In genomic region chr2:29546571-29546970, GRCm38 (mm10) we compare ENCODE assay signal across 11 mouse cellular contexts.
DNase-seq lines count a peak whose midpoint lies in the region; ATAC-seq lines count a peak whose summit lies in the region.
"Had no signal": no experiment of that assay in that cellular context is flagged by ENCODE, and none has a peak within 500 bp of the region (broad histone marks: within the 10 kb centered on the region; RNA-seq: fewer than 3 reads in every experiment).

No protein-coding gene starts in this region.

- no peak for ATAC-seq in kidney, embryonic 15.5 days (replicated peaks; ENCODE audit: low FRiP score)

- 0 out of 2 replicates have a peak, but pooled peaks cover 5% of the 10 kb centered on the region for H3K27me3 ChIP-seq in kidney, embryonic 15.5 days
- H3K27me3 ChIP-seq: liver, embryonic 13.5 days had no signal

- DNase-seq in adrenal gland, postnatal 25 days: peak; percentile 16
- DNase-seq in adrenal gland, postnatal 4 days (ENCODE audit: low spot score in 2 of 2): no peak
- DNase-seq in kidney, adult 11 months: no peak
- peak; percentile 63 for DNase-seq in kidney, postnatal 10 days
- peak; percentile 31 for DNase-seq in neural tube, embryonic 10.5 days (ENCODE audit: extremely low spot score, low spot score)
- no peak for DNase-seq in left cerebral cortex, adult 8-10 months (ENCODE audit: low spot score in 2 of 2)
- no peak for DNase-seq in right cerebral cortex, postnatal 10 days (ENCODE audit: low spot score in 2 of 2)
- DNase-seq: cerebellum, postnatal 14 days; gastrocnemius, postnatal 10 days; liver, embryonic 13.5 days had no signal

- 10% methylated on average over 12 of the region's 12 CpGs for WGBS in kidney, embryonic 15.5 days

- H3K4me2 ChIP-seq in kidney, embryonic 15.5 days: peak overlapping the region; percentile 41
- H3K4me2 ChIP-seq: liver, embryonic 13.5 days had no signal

- H3K9me3 ChIP-seq in kidney, embryonic 15.5 days (replicated peaks): no peaks in the 10 kb centered on the region
- H3K9me3 ChIP-seq: liver, embryonic 13.5 days had no signal

- H3K4me1 ChIP-seq in kidney, embryonic 15.5 days: peaks cover 11% of the 10 kb centered on the region
- H3K4me1 ChIP-seq: liver, embryonic 13.5 days had no signal

- H3K27ac ChIP-seq in kidney, embryonic 15.5 days: no peak overlapping the region
- H3K27ac ChIP-seq: liver, embryonic 13.5 days had no signal

- no peak overlapping the region; the same call in 1 of the 2 replicates for H3K4me3 ChIP-seq in kidney, embryonic 15.5 days (replicated peaks)
- H3K4me3 ChIP-seq: liver, embryonic 13.5 days had no signal

- H3K36me3 ChIP-seq in kidney, embryonic 15.5 days: no peaks in the 10 kb centered on the region
- H3K36me3 ChIP-seq: liver, embryonic 13.5 days had no signal

- H3K9ac ChIP-seq in kidney, embryonic 15.5 days: no peak overlapping the region
- H3K9ac ChIP-seq: liver, embryonic 13.5 days had no signal

Comparison
In these comparisons a context has a peak if more than half of its experiments do, and no peak if none do; other contexts are left out.
1. DNase-seq: peak in adrenal gland, postnatal 25 days (single experiment), kidney, postnatal 10 days (single experiment) and neural tube, embryonic 10.5 days (single experiment); none in adrenal gland, postnatal 4 days (0 of 2), kidney, adult 11 months (single experiment), left cerebral cortex, adult 8-10 months (0 of 2) and right cerebral cortex, postnatal 10 days (0 of 2).